Mouse (Mus musculus) testis, adult 2 months (tissue): ENCODE measurements at regions not wholly inside any gene's neighbourhood (a gene's known extent, or its start where the extent isn't known, plus 50 kb on each side); places are given as distances from the start of the nearest gene placed in this dataset.

ENCODE experiments used
- H3K27ac ChIP-seq: fragments of 200-500 bp; 2 replicates; pipeline ENCODE4 v1.5.1; 2012; ENCODE audit warnings: low read depth, low read length; ENCODE audit not compliant: control insufficient read depth, insufficient read depth
- H3K27me3 ChIP-seq: fragments of 200-500 bp; 2 replicates; pipeline ENCODE4 v1.6.1; 2012; ENCODE audit warnings: mild to moderate bottlenecking, low read length, moderate library complexity; ENCODE audit not compliant: control insufficient read depth, insufficient read depth
- H3K36me3 ChIP-seq: fragments of 200-500 bp; 2 replicates; pipeline ENCODE4 v1.6.1; 2012; ENCODE audit warnings: mild to moderate bottlenecking, low read length; ENCODE audit not compliant: control insufficient read depth, insufficient read depth
- H3K4me1 ChIP-seq: fragments of 200-500 bp; 2 replicates; pipeline ENCODE4 v1.6.1; 2012; ENCODE audit warnings: low read length; ENCODE audit not compliant: control insufficient read depth, insufficient read depth
- H3K4me3 ChIP-seq: fragments of 200-500 bp; 2 replicates; pipeline ENCODE4 v1.5.1; 2012; ENCODE audit warnings: low read depth, mild to moderate bottlenecking, low read length, moderate library complexity, mixed read lengths; ENCODE audit not compliant: control insufficient read depth
- CTCF ChIP-seq: fragments of 200-500 bp; IDR thresholded peaks from 2 replicates; pipeline ENCODE4 v1.5.1; 2012; ENCODE audit warnings: low read depth, mild to moderate bottlenecking, inconsistent platforms, low read length, moderate library complexity; ENCODE audit not compliant: control insufficient read depth, insufficient read depth, insufficient replicate concordance
- POLR2A ChIP-seq: fragments of 200-500 bp; IDR thresholded peaks from 2 replicates; pipeline ENCODE4 v1.6.1; 2012; ENCODE audit warnings: low read depth, mild to moderate bottlenecking, inconsistent platforms, low read length, moderate library complexity; ENCODE audit not compliant: control insufficient read depth

- Histone ChIP-seq H3K36me3 (no peaks in the 10 kb centered on the region), H3K27me3 (no peaks in the 10 kb centered on the region), H3K4me3 (no peak overlapping the region), H3K27ac (no peak overlapping the region), H3K4me1 (no peaks in the 10 kb centered on the region)
- TF ChIP-seq POLR2A (no peak), CTCF (no peak)
Measured at GRCm38 (mm10) chr13:102319453-102319852, 373.9 kb upstream of the Cd180 start.

GRCm38 (mm10) chr13:102323876-102324275 is 369.5 kb upstream of the Cd180 start:
- Histone ChIP-seq H3K4me3 (no peak overlapping the region), H3K27me3 (no peaks in the 10 kb centered on the region), H3K4me1 (no peaks in the 10 kb centered on the region), H3K27ac (no peak overlapping the region), H3K36me3 (no peaks in the 10 kb centered on the region)
- TF ChIP-seq POLR2A, result no peak
- TF ChIP-seq CTCF, result no peak

GRCm38 (mm10) chr13:102326003-102326402 is 367.4 kb upstream of the Cd180 start:
- Histone ChIP-seq H3K27ac (no peak overlapping the region), H3K4me1 (no peaks in the 10 kb centered on the region), H3K27me3 (no peaks in the 10 kb centered on the region), H3K36me3 (no peaks in the 10 kb centered on the region), H3K4me3 (no peak overlapping the region)
- TF ChIP-seq POLR2A, result no peak
- TF ChIP-seq CTCF, result no peak

- no peak for TF ChIP-seq POLR2A
- TF ChIP-seq CTCF, result no peak
- Histone ChIP-seq H3K36me3 (no peaks in the 10 kb centered on the region), H3K27me3 (no peaks in the 10 kb centered on the region), H3K4me3 (no peak overlapping the region), H3K4me1 (no peaks in the 10 kb centered on the region), H3K27ac (no peak overlapping the region)
Measured at GRCm38 (mm10) chr13:102326544-102326943, 366.8 kb upstream of the Cd180 start.

- no peak overlapping the region for H3K4me3 ChIP-seq
- no peak for TF ChIP-seq CTCF
- TF ChIP-seq POLR2A, result no peak
- no peak overlapping the region for H3K27ac ChIP-seq
Measured at GRCm38 (mm10) chr13:102333667-102334066, 359.7 kb upstream of the Cd180 start.

GRCm38 (mm10) chr13:102334131-102334534 is 359.2 kb upstream of the Cd180 start:
- peaks cover 3% of the 10 kb centered on the region; the same call in 1 of the 2 replicates for H3K4me1 ChIP-seq
- no peak overlapping the region for H3K4me3 ChIP-seq
- H3K27me3 ChIP-seq, result no peaks in the 10 kb centered on the region
- TF ChIP-seq POLR2A (no peak), CTCF (no peak)
- H3K36me3 ChIP-seq, result no peaks in the 10 kb centered on the region
- no peak overlapping the region for H3K27ac ChIP-seq

More at GRCm38 (mm10) chr13:102333667-102334066, 359.7 kb upstream of the Cd180 start:
- H3K4me1 ChIP-seq, result peaks cover 3% of the 10 kb centered on the region; the same call in 1 of the 2 replicates
- H3K27me3 ChIP-seq, result no peaks in the 10 kb centered on the region
- no peaks in the 10 kb centered on the region for H3K36me3 ChIP-seq

- H3K4me1 ChIP-seq, result no peaks in the 10 kb centered on the region
- TF ChIP-seq CTCF (no peak), POLR2A (no peak)
Measured at GRCm38 (mm10) chr13:102343236-102343635, 350.1 kb upstream of the Cd180 start.

More at GRCm38 (mm10) chr13:102343236-102343635, 350.1 kb upstream of the Cd180 start:
- no peak overlapping the region for H3K4me3 ChIP-seq
- H3K36me3 ChIP-seq, result no peaks in the 10 kb centered on the region
- no peaks in the 10 kb centered on the region for H3K27me3 ChIP-seq
- no peak overlapping the region for H3K27ac ChIP-seq
